ENCODE assay signal across 26 mouse cellular contexts in genomic region chr1:23102881-23103280, GRCm38 (mm10). TPM values are rescaled to one million over a fixed set of nuclear protein-coding genes. Genes with fewer than 3 reads are reported as not detected.
DNase-seq lines count a peak whose midpoint lies in the region; TF ChIP-seq lines count a peak whose summit lies in the region.
"Had no signal": no experiment of that assay in that cellular context is flagged by ENCODE, and none has a peak within 500 bp of the region (broad histone marks: within the 10 kb centered on the region; RNA-seq: fewer than 3 reads in every experiment).

No protein-coding gene starts in this region.

- DNase-seq in layer of hippocampus, adult 2 months (ENCODE audit: low spot score in 2 of 2): peak in 1 of 2 experiments; percentile 21
- no peak for DNase-seq in layer of hippocampus, adult 9-10 months (ENCODE audit: low spot score)
- peak; percentile 24 for DNase-seq in right cerebral cortex, adult 18-20 months
- no peak for DNase-seq in right cerebral cortex, postnatal 10 days (ENCODE audit: low spot score in 2 of 2)
- no peak for DNase-seq in heart, postnatal 36 days
- DNase-seq in thymus, postnatal 4 days: no peak
- DNase-seq: adrenal gland, adult 2 months; adrenal gland, postnatal 14 days; adrenal gland, postnatal 36 days; cerebellum, adult 11 months; cerebellum, adult 18-20 months; cerebellum, adult 8-10 months; cerebellum, adult 9-11 months; cerebellum, postnatal 14 days; cerebellum, postnatal 36 days; forebrain, postnatal 0 days had no signal

- H3K4me1 ChIP-seq in cortical plate, adult 2 months (ENCODE audit: control insufficient read depth, insufficient read depth, low read length): no peaks in the 10 kb centered on the region
- H3K4me1 ChIP-seq: embryonic facial prominence, embryonic 10.5 days; embryonic facial prominence, embryonic 12.5 days; forebrain, embryonic 13.5 days had no signal

- TF ChIP-seq CTCF in layer of hippocampus, adult 2 months (conservative IDR thresholded peaks at IDR 0.05): no peak
- no peak for TF ChIP-seq CTCF in cortical plate, adult 2 months (IDR thresholded peaks at IDR 0.05; ENCODE audit: extremely low read depth, insufficient read depth, low read length)

- TF ChIP-seq POLR2A in cortical plate, adult 2 months (IDR thresholded peaks at IDR 0.05; ENCODE audit: extremely low read depth, insufficient read depth, low read length): no peak

- intact Hi-C loops in heart, postnatal 36 days (cut with DNase I): no loop called here

- no peak overlapping the region for H3K4me3 ChIP-seq in layer of hippocampus, adult 2 months
- H3K4me3 ChIP-seq in cortical plate, adult 2 months (ENCODE audit: insufficient read depth, low read length): no peak overlapping the region
- H3K4me3 ChIP-seq: embryonic facial prominence, embryonic 10.5 days; embryonic facial prominence, embryonic 12.5 days; forebrain, embryonic 13.5 days; forebrain, embryonic 15.5 days had no signal

- peak overlapping the region; percentile 19; the same call in 1 of the 2 replicates for H3K27ac ChIP-seq in layer of hippocampus, adult 2 months
- H3K27ac ChIP-seq in cortical plate, adult 2 months (ENCODE audit: insufficient read depth, low read length): peak overlapping the region; percentile 29; the same call in 1 of the 2 replicates
- H3K27ac ChIP-seq: embryonic facial prominence, embryonic 10.5 days; embryonic facial prominence, embryonic 12.5 days; forebrain, embryonic 13.5 days; forebrain, embryonic 15.5 days had no signal

RNA-seq across cellular contexts. Expression of gene 4933415F23Rik, which starts 0.8 kb away (rescaled TPM):
- total RNA-seq in layer of hippocampus, adult 2 months (2021): not detected
- polyA plus RNA-seq in cortical plate, adult 2 months (2012; rRNA removed): 0.06 TPM in 1 of 2 replicates, not detected in the other
- total RNA-seq in heart, postnatal 36 days (2021): not detected
- total RNA-seq: adrenal gland, adult 2 months; adrenal gland, postnatal 14 days; adrenal gland, postnatal 36 days; common myeloid progenitor, adult 5-6 weeks; ES-E14; MEL had no signal
- polyA plus RNA-seq: adrenal gland, adult 2 months; C2C12; embryonic facial prominence, embryonic 10.5 days; embryonic facial prominence, embryonic 12.5 days; forebrain, embryonic 11.5 days; forebrain, embryonic 15.5 days; forebrain, postnatal 0 days had no signal
